Mouse (Mus musculus) macrophage (primary cell): ENCODE results near the gene Tmem230. TPM values are rescaled to one million over a fixed set of nuclear protein-coding genes. Genes with fewer than 3 reads are reported as not detected.
"Not testable (repeated sequence)": the region's sequence is repeated elsewhere in the genome, so short reads cannot be mapped to it uniquely, and the experiment has no call there.

Experiments used
- H3K27ac ChIP-seq: fragments of 350-480 bp; formaldehyde crosslinking; 2 replicates; pipeline ENCODE4 v1.9.0; 2021
- H3K36me3 ChIP-seq: fragments of 350-480 bp; formaldehyde crosslinking; 2 replicates; pipeline ENCODE4 v1.9.0; 2021; ENCODE audit errors: inconsistent target
- H3K4me3 ChIP-seq: fragments of 350-480 bp; formaldehyde crosslinking; 2 replicates; pipeline ENCODE4 v1.9.0; 2021; ENCODE audit errors: inconsistent target
- H3K79me2 ChIP-seq: fragments of 350-480 bp; formaldehyde crosslinking; 2 replicates; pipeline ENCODE4 v1.9.0; 2021; ENCODE audit errors: inconsistent target
- WGBS: methylation state at CpG from one replicate; pipeline ENCODE4 v1.1.7; 2026; ENCODE audit warnings: inconsistent platforms; ENCODE audit not compliant: missing documents; 5-methylcytosine and 5-hydroxymethylcytosine counted together
- polyA plus RNA-seq: library from polyadenylated mRNA; stranded (reverse); fragments of 250-400 nt; gene quantifications from 3 replicates; pipeline ENCODE4 v1.2.4, GENCODE M21; 2018; ENCODE audit warnings: inconsistent platforms
- total RNA-seq, 78 experiments: library from RNA; depleted of rRNA; stranded (reverse); fragments of 250-400 nt; gene quantifications; 1 replicate in 9 of 78; 2 replicates in 24 of 78; 3 replicates in 43 of 78; 4 replicates in 2 of 78; pipeline ENCODE4 v1.2.4; 2018; ENCODE audit warnings: inconsistent platforms in 56 of 78

Tmem230 gene
- 10 to 100 TPM in 24 of 26 experiments, 1 to 10 TPM in 2; 5.2 to 51.6 (median 25.6) TPM for total RNA-seq (2018; cell fraction: chromatin; rRNA removed)
- total RNA-seq (2018; cell fraction: cytosol; rRNA removed): 10 to 100 TPM; 39.6 to 64.0 (median 54.0) TPM
- 10 to 100 TPM; 22.8 to 94.8 (median 41.2) TPM for total RNA-seq (2018; cell fraction: nucleus; rRNA removed)
- polyA plus RNA-seq: 48.4 to 82.0 TPM (median 65.1 TPM) in 3 replicates

DNA sequence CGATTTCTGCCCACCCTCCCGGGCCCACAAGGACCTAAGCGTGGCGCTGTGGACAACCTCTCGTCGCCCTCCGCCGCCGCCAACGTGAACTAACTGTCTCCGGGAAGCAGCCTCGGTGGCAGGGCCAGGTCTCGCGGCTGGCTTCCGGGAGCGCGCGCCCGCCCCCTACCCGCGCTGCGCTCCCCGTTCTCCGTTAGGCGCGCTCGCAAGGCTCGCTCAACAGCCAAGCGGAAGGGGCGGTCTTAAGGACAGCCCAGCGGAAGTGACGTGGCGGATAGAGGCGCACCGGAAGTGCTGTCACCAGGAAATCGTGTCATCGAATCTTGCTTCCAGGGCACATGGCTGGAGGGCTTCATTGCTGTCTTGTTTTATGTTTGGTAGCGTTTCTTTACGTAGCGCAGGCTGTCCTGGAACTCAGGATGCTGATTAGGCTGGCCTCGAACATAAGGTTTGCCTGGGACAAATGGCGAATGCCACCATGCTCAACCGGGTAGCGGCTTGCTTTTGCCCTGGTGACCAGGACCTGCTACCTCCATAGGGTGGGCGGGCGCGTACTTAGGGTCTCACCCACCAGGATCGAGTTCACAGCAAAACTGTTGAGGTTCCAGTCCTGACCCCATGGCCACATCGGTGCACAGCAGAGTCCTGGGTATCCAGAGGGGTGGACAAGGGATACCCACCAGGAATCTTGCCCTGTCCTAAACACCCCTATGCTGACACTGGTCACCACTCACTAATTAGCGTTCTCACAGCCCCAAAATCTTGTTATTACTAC lies at the start of gene Tmem230:
TSS of gene Tmem230 (minus strand) at position 269 of the 775 bp plus-strand sequence.
- Histone ChIP-seq H3K79me2 (peaks cover 76% of the 10 kb centered on the region), H3K27ac (peak within 1 kb of the TSS; percentile 72), H3K4me3 (peak within 1 kb of the TSS; percentile 59), H3K36me3 (peaks cover 10% of the 10 kb centered on the region; the same call in 1 of the 2 replicates)
- 10% methylated on average over 50 of the region's 50 CpGs for WGBS

DNA sequence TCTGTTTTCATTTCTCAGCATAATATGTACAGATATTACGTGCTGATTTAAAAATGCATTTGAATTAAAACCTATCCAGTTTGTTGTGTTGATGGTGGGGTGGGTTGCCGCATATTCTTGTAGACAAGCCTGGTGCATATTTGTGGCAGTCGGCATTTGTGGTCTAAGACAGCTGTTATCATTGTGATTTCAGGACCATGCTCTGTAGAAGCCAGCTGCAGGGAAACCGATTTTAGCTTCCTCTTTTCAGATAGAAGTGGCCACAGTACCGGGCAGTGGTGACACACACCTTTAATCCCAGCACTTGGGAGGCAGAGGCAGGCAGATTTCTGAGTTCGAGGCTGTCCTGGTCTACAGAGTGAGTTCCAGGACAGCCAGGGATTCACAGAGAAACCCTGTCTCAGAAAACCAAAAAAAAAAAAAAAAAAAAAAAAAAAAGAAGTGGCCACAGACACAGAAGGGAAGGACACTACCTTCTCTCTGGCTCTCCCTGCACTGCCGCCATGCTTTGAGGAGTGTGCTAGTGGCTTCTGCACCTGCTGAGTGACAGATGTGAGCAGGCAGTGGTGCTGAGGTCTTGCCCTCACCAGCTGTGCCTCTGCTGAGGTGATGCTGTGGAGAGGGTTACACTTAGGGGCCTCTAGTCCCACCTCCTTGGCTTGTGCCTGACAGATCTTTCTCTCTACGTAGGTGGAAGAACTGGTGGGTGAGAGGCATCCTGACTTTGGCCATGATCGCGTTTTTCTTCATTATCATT lies 46.3 kb upstream of the Tmem230 start:
- Histone ChIP-seq H3K4me3 (no peak overlapping the region), H3K36me3 (peaks cover 45% of the 10 kb centered on the region), H3K27ac (no peak overlapping the region), H3K79me2 (peaks cover 47% of the 10 kb centered on the region)
- 57% methylated on average over 8 of the region's 10 CpGs for WGBS

DNA sequence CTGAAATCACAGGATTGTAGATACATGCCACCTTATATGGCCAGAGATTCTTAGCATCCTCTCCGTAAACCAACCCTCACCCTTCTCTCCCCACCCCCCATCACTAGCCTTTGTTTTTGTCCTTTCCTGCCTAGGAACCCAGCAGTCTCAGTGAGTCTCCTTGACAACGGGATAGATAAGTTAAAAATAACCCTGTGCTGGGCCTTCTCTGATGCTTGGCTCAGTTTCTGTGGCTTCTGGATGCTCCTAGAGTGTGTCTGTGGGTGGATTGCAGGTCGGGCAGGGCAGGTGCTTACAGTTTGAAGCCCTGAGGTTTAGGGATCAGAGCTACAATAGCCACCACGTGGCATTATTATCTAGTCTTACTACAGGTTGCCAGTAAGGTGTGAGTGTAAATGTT lies 44.5 kb upstream of the Tmem230 start:
- Histone ChIP-seq H3K79me2 (peaks cover 65% of the 10 kb centered on the region), H3K27ac (no peak overlapping the region), H3K36me3 (peaks cover 27% of the 10 kb centered on the region), H3K4me3 (no peak overlapping the region)
- 91% methylated on average over 4 of the region's 4 CpGs for WGBS

GRCm38 (mm10) chr2:132291265-132291664 lies 43.7 kb upstream of the Tmem230 start:
- H3K79me2 ChIP-seq: peaks cover 73% of the 10 kb centered on the region
- WGBS: 86% methylated on average over 3 of the region's 3 CpGs
- H3K27ac ChIP-seq: no peak overlapping the region
- peaks cover 19% of the 10 kb centered on the region for H3K36me3 ChIP-seq
- H3K4me3 ChIP-seq: no peak overlapping the region

DNA sequence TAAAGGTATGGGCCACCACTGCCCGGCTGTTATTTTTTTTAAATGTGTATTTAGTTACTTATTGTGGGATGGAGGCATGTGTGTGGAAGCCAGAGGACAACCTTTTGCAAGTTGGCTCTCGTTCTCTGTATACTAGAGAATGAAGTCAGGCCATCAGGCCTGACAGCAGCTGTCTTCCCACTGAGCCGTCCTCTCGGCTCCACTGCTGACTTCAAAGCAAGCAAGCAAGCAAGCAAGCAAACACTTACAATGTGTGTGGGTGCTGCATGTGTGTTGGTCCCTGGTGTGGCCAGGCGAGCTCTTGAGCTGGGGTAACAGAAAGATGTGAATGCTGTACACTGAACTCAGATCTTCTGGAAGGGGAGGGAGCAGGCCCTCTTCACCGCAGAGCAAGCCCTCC lies 43.2 kb upstream of the Tmem230 start:
- Histone ChIP-seq H3K36me3 (peaks cover 14% of the 10 kb centered on the region), H3K27ac (no peak overlapping the region), H3K4me3 (no peak overlapping the region), H3K79me2 (peaks cover 75% of the 10 kb centered on the region)
- WGBS: 94% methylated on average over 6 of the region's 6 CpGs

DNA sequence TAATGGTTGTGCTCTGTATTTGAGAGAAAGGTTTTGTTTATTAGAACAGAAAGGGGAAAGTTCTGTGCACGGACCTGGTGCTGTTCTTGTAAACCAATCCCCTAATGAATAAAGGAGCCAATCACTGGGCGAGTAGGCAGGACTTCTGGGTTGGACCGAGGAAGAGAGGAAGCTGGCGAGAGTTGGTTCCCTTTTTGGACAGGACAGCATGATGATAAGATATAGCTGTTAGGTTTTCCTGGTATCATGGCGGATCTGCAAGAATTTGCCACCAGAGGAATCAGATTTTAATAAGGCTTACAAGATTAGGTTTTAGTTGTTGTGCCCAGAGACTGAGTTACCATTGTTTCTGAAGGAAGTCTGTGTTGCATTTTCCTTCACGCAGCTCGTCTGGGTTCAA lies 41.6 kb upstream of the Tmem230 start:
- WGBS: 27% methylated on average over 4 of the region's 7 CpGs
- not testable (repeated sequence) for H3K4me3 ChIP-seq

DNA sequence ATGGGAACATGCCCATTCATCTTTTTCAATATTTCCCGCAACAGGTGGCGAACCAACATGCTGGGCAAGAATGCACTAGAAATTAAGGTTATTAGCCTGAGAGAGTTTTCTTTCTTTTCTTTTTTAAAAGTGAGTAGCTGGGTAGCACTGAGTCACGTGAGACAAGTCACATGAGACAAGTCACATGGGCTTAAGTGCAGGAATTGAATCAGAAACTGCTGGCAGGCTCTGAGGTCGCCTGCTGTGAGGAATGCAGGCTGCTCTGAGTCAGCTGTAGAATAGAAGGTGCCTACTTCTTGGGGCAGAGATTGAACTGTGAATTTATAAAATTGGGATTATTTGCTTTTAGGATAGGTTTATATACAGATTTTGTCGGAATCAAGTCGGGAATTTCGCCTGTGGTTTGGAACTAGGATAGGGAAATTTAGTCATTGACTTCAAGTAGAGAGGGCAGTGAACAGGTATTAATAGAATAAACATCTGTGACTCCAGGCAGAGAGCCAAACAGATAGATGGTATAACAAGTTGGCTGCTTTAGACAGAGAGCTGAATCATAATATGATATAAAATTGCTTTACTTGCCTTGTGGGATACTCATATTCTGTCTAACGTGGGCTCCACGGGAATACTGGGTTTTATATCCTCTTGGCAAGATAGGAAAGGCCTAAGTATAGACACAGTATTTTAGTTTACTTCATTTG lies 38.9 kb upstream of the Tmem230 start:
- Histone ChIP-seq H3K79me2 (peaks cover 94% of the 10 kb centered on the region), H3K36me3 (no peaks in the 10 kb centered on the region), H3K27ac (peak overlapping the region; percentile 71), H3K4me3 (no peak overlapping the region)
- 93% methylated on average over 9 of the region's 9 CpGs for WGBS

More for the DNA sequence above, 41.6 kb upstream of the Tmem230 start:
- H3K36me3 ChIP-seq, H3K27ac ChIP-seq: not testable (repeated sequence)
- H3K79me2 ChIP-seq: peaks cover 88% of the 10 kb centered on the region

DNA sequence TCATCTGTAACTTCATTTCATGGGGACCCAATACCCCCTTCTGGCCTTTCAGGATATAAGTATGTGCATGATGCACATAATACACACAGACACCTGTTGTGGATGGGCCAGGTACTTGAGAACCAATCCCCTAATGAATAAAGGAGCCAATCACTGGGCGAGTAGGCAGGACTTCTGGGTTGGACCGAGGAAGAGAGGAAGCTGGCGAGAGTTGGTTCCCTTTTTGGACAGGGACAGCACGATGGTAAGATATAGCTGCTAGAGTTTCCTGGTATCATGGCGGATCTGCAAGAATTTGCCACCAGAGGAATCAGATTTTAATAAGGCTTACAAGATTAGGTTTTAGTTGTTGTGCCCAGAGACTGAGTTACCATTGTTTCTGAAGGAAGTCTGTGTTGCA lies 38.1 kb upstream of the Tmem230 start:
- Histone ChIP-seq H3K79me2 (peaks cover 94% of the 10 kb centered on the region), H3K27ac (peak overlapping the region; percentile 71)
- 40% methylated on average over 5 of the region's 5 CpGs for WGBS
- H3K4me3 ChIP-seq, H3K36me3 ChIP-seq: not testable (repeated sequence)

- H3K79me2 ChIP-seq: peaks cover 94% of the 10 kb centered on the region
- WGBS: 26% methylated on average over 12 of the region's 12 CpGs
- no peak overlapping the region for H3K4me3 ChIP-seq
- H3K27ac ChIP-seq: peak overlapping the region; percentile 71
- H3K36me3 ChIP-seq: no peaks in the 10 kb centered on the region
Measured at GRCm38 (mm10) chr2:132284492-132285139, 37.0 kb upstream of the Tmem230 start.

GRCm38 (mm10) chr2:132283236-132284070 lies 35.8 kb upstream of the Tmem230 start:
- Histone ChIP-seq H3K4me3 (no peak overlapping the region), H3K36me3 (no peaks in the 10 kb centered on the region), H3K27ac (no peak overlapping the region), H3K79me2 (peaks cover 94% of the 10 kb centered on the region)
- 75% methylated on average over 14 of the region's 15 CpGs for WGBS

DNA sequence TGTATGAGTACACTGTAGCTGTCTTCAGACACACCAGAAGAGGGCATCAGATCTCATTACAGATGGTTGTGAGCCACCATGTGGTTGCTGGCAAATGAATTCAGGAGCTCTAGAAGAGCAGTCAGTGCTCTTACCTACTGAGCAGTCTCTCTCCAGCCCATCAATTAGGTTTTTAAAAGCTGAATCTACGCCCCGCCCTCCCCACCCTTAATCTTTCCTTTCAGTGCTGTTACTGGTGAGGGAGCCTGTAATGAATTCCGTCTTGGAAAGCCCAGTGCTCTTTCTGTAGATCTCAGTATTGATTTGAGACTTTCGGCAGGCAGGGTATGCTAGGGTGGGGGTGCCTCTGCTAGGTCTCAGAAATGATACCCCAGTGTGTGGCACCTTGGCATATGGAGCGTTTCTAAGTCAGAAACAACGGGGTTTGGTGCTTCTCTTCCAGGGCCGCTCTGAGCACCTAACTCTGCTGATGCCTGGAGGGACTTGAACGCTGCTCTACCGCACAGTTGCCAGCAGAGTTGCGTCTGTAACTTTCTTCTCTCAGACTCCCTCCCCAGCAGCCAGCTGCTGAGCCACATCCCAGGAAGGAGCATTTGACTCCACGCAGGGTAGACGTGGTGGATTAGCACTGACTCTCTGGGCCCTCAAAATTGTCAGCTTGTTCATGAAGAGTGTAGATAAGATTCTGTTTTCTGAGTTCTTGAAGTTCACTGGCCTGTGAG lies 35.0 kb upstream of the Tmem230 start:
- Histone ChIP-seq H3K27ac (no peak overlapping the region), H3K4me3 (no peak overlapping the region), H3K79me2 (peaks cover 94% of the 10 kb centered on the region), H3K36me3 (no peaks in the 10 kb centered on the region)
- WGBS: 89% methylated on average over 11 of the region's 12 CpGs

DNA sequence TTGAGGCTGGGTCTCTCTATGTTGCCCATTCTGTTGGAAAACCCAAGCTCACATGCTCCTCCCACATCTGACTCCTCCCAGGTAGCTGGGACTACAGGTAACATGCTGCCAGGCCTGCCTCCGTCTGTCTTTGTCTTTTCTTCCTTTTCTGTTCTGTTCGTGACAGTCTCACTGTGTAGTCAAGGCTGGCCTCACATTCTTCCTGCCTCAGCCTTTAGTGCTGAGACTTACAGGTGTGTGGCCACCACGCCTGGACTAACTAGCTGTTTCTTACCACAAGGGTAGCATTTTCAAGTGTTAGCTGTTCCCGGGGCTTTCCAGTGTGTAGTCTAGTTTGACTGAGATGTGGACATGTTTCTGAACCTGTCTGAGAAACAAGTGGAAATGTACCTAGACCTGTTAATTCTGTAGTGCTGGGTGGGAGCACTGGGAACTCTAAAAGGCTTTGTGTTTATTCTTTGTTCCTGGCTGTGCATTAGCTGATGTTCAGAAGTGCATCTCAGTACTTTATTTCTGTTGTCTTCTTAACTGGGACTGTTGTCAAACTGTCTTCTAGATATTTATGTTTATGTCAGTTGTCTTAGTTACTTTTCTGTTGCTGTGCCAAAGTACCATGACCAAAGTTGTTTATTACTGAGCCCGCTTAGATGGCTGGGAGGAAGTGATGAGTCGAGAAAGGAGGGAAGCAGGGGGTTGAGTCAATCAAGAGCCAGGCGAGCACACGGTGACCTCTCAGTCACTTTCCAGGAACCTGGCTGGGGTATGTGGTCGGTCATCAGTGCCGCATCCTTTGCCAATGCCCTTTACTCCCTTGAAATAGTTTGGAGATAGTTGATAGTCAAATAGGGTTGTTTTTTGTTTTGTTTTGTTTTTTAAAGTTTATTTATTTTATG lies 34.2 kb upstream of the Tmem230 start:
- WGBS: 39% methylated on average over 10 of the region's 10 CpGs
- H3K36me3 ChIP-seq: no peaks in the 10 kb centered on the region
- peaks cover 94% of the 10 kb centered on the region for H3K79me2 ChIP-seq
- no peak overlapping the region for H3K4me3 ChIP-seq
- 0 out of 2 replicates have a peak overlapping the region, but pooled peaks have one; percentile 1 for H3K27ac ChIP-seq
